Comparison of ENCODE assay signal across 7 mouse cellular contexts in the genomic region with DNA sequence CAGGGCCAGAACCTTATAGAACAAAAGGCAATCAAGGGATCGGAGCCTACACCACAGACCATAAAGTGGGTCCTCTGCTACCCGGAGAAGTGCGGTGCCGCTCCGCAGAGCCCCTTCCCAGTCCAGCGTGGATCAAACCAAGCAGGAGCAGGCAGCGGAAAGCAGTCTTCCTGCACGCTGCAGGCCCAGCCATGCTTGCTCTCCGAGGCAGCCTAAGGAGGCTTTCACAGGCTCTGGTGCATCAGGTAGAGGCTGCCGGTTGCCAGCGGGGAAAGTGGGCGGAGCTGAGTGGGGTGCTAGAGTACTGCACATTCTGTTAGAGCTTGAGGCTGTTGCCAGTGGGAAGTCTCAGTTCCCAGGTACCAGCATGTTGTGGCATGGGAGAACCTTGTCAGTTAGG. TPM values are rescaled to one million over a fixed set of nuclear protein-coding genes. Genes with fewer than 3 reads are reported as not detected.
DNase-seq lines count a peak whose midpoint lies in the region; ATAC-seq and TF ChIP-seq lines count a peak whose summit lies in the region.

Gene Nipsnap3a (plus strand): TSS at position 25 of the 400 bp plus-strand sequence.

- H3K27ac ChIP-seq in ES-E14 (ENCODE audit: insufficient read depth, low read depth, low read length, poor library complexity, severe bottlenecking): no peak within 1 kb of the TSS
- H3K27ac ChIP-seq in heart, postnatal 0 days (ENCODE audit: low read depth): no peak within 1 kb of the TSS
- no peak within 1 kb of the TSS for H3K27ac ChIP-seq in liver, embryonic 13.5 days

- no peaks in the 10 kb centered on the region for H3K27me3 ChIP-seq in E14TG2a.4 (ENCODE audit: insufficient read depth, low read length)
- H3K27me3 ChIP-seq in heart, postnatal 0 days (ENCODE audit: control insufficient read depth, insufficient read depth, low read length): no peaks in the 10 kb centered on the region
- H3K27me3 ChIP-seq in liver, embryonic 13.5 days: no peaks in the 10 kb centered on the region

- H3K4me1 ChIP-seq in E14TG2a.4 (replicated peaks; ENCODE audit: low read depth, low read length) (peaks cover 11% of the 10 kb centered on the region), ES-E14 (ENCODE audit: control insufficient read depth in 2 of 2, insufficient read depth in 2 of 2, low read length in 2 of 2, poor library complexity in 1 of 2) (no peaks in the 10 kb centered on the region)
- H3K4me1 ChIP-seq in heart, postnatal 0 days (ENCODE audit: control insufficient read depth, insufficient read depth): no peaks in the 10 kb centered on the region
- no peaks in the 10 kb centered on the region for H3K4me1 ChIP-seq in liver, embryonic 13.5 days (replicated peaks)

- peak; percentile 37 for DNase-seq in ES-E14 (ENCODE audit: low read depth, low spot score)
- DNase-seq in heart, postnatal 0 days (ENCODE audit: low spot score): no peak
- no peak for DNase-seq in liver, embryonic 13.5 days
- peak; percentile 16 for DNase-seq in testis, postnatal 14 days (ENCODE audit: low spot score)
- no peak for DNase-seq in adrenal gland, adult 8-10 months

- WGBS in heart, postnatal 0 days: 23% methylated on average over 12 of the region's 12 CpGs
- WGBS in liver, embryonic 13.5 days (ENCODE audit: insufficient replicate concordance): 26% methylated on average over 12 of the region's 12 CpGs

- in situ Hi-C loops in ES-E14 (cut with MboI; ENCODE audit: low sequenced_read_pairs in 2 of 2, unreplicated experiment in 2 of 2): no loop called here

- H3K36me3 ChIP-seq in E14TG2a.4 (ENCODE audit: insufficient read depth, low read length) (no peaks in the 10 kb centered on the region), ES-E14 (ENCODE audit: control insufficient read depth, insufficient read depth, low read length, poor library complexity, severe bottlenecking) (no peaks in the 10 kb centered on the region)
- H3K36me3 ChIP-seq in heart, postnatal 0 days (replicated peaks; ENCODE audit: control insufficient read depth, insufficient read depth, low read length): no peaks in the 10 kb centered on the region
- no peaks in the 10 kb centered on the region for H3K36me3 ChIP-seq in liver, embryonic 13.5 days

- peak within 1 kb of the TSS; percentile 66 for H3K4me3 ChIP-seq in E14TG2a.4 (replicated peaks; ENCODE audit: low read length)
- peak within 1 kb of the TSS; percentile 10 to 55; a peak in 3 of 4 replicates for H3K4me3 ChIP-seq in ES-E14 (ENCODE audit: insufficient read depth in 1 of 2, low read depth in 1 of 2, low read length in 2 of 2, poor library complexity in 1 of 2, severe bottlenecking in 1 of 2)
- H3K4me3 ChIP-seq in heart, postnatal 0 days (ENCODE audit: low read depth, low read length): no peak within 1 kb of the TSS
- H3K4me3 ChIP-seq in liver, embryonic 13.5 days (replicated peaks): no peak within 1 kb of the TSS

- ATAC-seq in heart, postnatal 0 days (ENCODE audit: insufficient read depth, low read depth): no peak
- ATAC-seq in liver, embryonic 13.5 days (ENCODE audit: low read depth): no peak
- no peak for ATAC-seq in monocyte, adult 5-6 weeks (replicated peaks; ENCODE audit: insufficient number of reproducible peaks, low FRiP score, low TSS enrichment, poor library complexity, severe bottlenecking)

- TF ChIP-seq CTCF in E14TG2a.4 (conservative IDR thresholded peaks at IDR 0.05; ENCODE audit: low read length): no peak
- TF ChIP-seq CTCF in heart, postnatal 0 days (IDR thresholded peaks at IDR 0.05; ENCODE audit: low read depth): no peak

- H3K9me3 ChIP-seq in E14TG2a.4 (ENCODE audit: low read length) (no peaks in the 10 kb centered on the region), ES-E14 (ENCODE audit: control insufficient read depth, insufficient read depth, low read depth, low read length) (no peaks in the 10 kb centered on the region)
- H3K9me3 ChIP-seq in heart, postnatal 0 days (replicated peaks; ENCODE audit: control insufficient read depth, low read length): no peaks in the 10 kb centered on the region
- H3K9me3 ChIP-seq in liver, embryonic 13.5 days (replicated peaks): no peaks in the 10 kb centered on the region

- H3K4me2 ChIP-seq in heart, postnatal 0 days (ENCODE audit: low read depth, low read length): peak within 1 kb of the TSS; percentile 31; the same call in 1 of the 2 replicates
- H3K4me2 ChIP-seq in liver, embryonic 13.5 days: peak within 1 kb of the TSS; percentile 4; the same call in 1 of the 2 replicates

- peak within 1 kb of the TSS; percentile 44 for H3K9ac ChIP-seq in ES-E14 (ENCODE audit: insufficient read depth, low read depth, low read length, poor library complexity, severe bottlenecking)
- H3K9ac ChIP-seq in heart, postnatal 0 days (replicated peaks; ENCODE audit: low read depth, low read length): no peak within 1 kb of the TSS
- no peak within 1 kb of the TSS for H3K9ac ChIP-seq in liver, embryonic 13.5 days

- TF ChIP-seq EP300 in heart, postnatal 0 days (IDR thresholded peaks at IDR 0.05; ENCODE audit: low read depth): no peak

TF ChIP-seq in ES-E14, 5 proteins besides CTCF, POLR2A, EP300 and RAD21:
- no peak for TF ChIP-seq HCFC1 (IDR thresholded peaks at IDR 0.05; ENCODE audit: borderline replicate concordance, insufficient read depth, low read length)
- no peak for TF ChIP-seq ZNF384 (IDR thresholded peaks at IDR 0.05; ENCODE audit: low read depth, low read length)
- TF ChIP-seq MAFK (IDR thresholded peaks at IDR 0.05; ENCODE audit: insufficient read depth, low read depth, low read length): no peak
- TF ChIP-seq ZC3H11A (IDR thresholded peaks at IDR 0.05; ENCODE audit: borderline replicate concordance, low read depth, low read length): no peak
- no peak for TF ChIP-seq CHD2 (IDR thresholded peaks at IDR 0.05; ENCODE audit: low read depth, low read length)

RNA-seq across cellular contexts. Expression of gene Nipsnap3a, which starts in this region (rescaled TPM):
- not detected in 2 replicates for total RNA-seq in ES-E14 (2012; rRNA removed)
- not detected in 2 replicates for total RNA-seq in heart, postnatal 0 days (2014; rRNA removed; ENCODE audit: low replicate concordance)
- not detected in 2 replicates for polyA plus RNA-seq in heart, postnatal 0 days (2015; fragmentation: Nextera tagmentation; extraction: Ambion mirVana)
- polyA plus RNA-seq in liver, embryonic 13.5 days (2015; fragmentation: Nextera tagmentation; extraction: Ambion mirVana): not detected in 2 replicates
- not detected in 3 replicates for total RNA-seq in monocyte, adult 5-6 weeks (2017)
- total RNA-seq in adrenal gland, adult 8-10 months (2022): not detected

Comparison
In these comparisons a context has a peak if more than half of its experiments do, and no peak if none do; other contexts are left out.
1. Peak in DNase-seq, H3K4me3 ChIP-seq and H3K9ac ChIP-seq in ES-E14; RNA of the gene not detected or under 1 TPM.